Mouse (Mus musculus) liver, adult 2 months (tissue): Measurements from ENCODE around the gene Kcnh1. TPM values are rescaled to one million over a fixed set of nuclear protein-coding genes. Genes with fewer than 3 reads are reported as not detected.

Experiments
- DNase-seq: peaks from one replicate; pipeline ENCODE4 v3.0.0-alpha.2; 2011; ENCODE audit warnings: low read depth, low spot score; ENCODE audit errors: extremely low read depth
- H3K27ac ChIP-seq: fragments of 200-500 bp; replicated peaks from 2 replicates; pipeline ENCODE4 v1.5.1; 2012; ENCODE audit warnings: low read depth, mild to moderate bottlenecking, control low read depth, inconsistent platforms, low read length; ENCODE audit not compliant: insufficient read depth
- H3K27me3 ChIP-seq: fragments of 200-500 bp; 2 replicates; pipeline ENCODE4 v1.6.1; 2012; ENCODE audit warnings: mild to moderate bottlenecking, moderate library complexity, low read length, inconsistent platforms; ENCODE audit not compliant: control insufficient read depth, insufficient read depth
- H3K36me3 ChIP-seq: fragments of 200-500 bp; 2 replicates; pipeline ENCODE4 v1.6.1; 2012; ENCODE audit warnings: low read length, inconsistent platforms; ENCODE audit not compliant: control insufficient read depth, insufficient read depth
- H3K4me1 ChIP-seq: fragments of 200-500 bp; 2 replicates; pipeline ENCODE4 v1.6.1; 2011; ENCODE audit warnings: low read length; ENCODE audit not compliant: control insufficient read depth, insufficient read depth
- H3K4me3 ChIP-seq: fragments of 200-500 bp; 2 replicates; pipeline ENCODE4 v1.5.1; 2011; ENCODE audit warnings: low read depth, mild to moderate bottlenecking, control low read depth, low read length, moderate library complexity; ENCODE audit not compliant: insufficient read depth
- H3K79me2 ChIP-seq: fragments of 200-500 bp; 2 replicates; pipeline ENCODE4 v1.6.1; 2012; ENCODE audit warnings: inconsistent platforms, mild to moderate bottlenecking, low read length, moderate library complexity; ENCODE audit not compliant: control insufficient read depth, insufficient read depth
- H3K9ac ChIP-seq: fragments of 200-500 bp; 2 replicates; pipeline ENCODE4 v1.6.1; 2012; ENCODE audit warnings: low read depth, mild to moderate bottlenecking, control low read depth, inconsistent platforms, low read length
- CTCF ChIP-seq: fragments of 200-500 bp; IDR thresholded peaks from 2 replicates; pipeline ENCODE4 v1.5.1; 2011; ENCODE audit warnings: low read depth, low read length, control low read depth
- POLR2A ChIP-seq: fragments of 200-500 bp; IDR thresholded peaks from 2 replicates; pipeline ENCODE4 v1.6.1; 2011; ENCODE audit warnings: low read length, control low read depth; ENCODE audit not compliant: insufficient read depth; ENCODE audit errors: extremely low read depth
- WGBS: fragments of 180-500 bp; shearing (Covaris S2); methylation state at CpG from one replicate; pipeline ENCODE4 v1.1.7; 2018; 5-methylcytosine and 5-hydroxymethylcytosine counted together
- polyA plus RNA-seq: library from polyadenylated mRNA; depleted of rRNA; stranded (reverse); fragments of >200 nt; gene quantifications from 2 replicates; pipeline ENCODE4 v1.2.3, GENCODE M21; 2012
- total RNA-seq: library from RNA; depleted of rRNA; stranded (reverse); fragments of >200 nt; gene quantifications from 2 replicates; pipeline ENCODE4 v1.2.3, GENCODE M21; 2014

Kcnh1 gene
- total and polyA plus RNA-seq, 2 experiments, result not detected

DNA sequence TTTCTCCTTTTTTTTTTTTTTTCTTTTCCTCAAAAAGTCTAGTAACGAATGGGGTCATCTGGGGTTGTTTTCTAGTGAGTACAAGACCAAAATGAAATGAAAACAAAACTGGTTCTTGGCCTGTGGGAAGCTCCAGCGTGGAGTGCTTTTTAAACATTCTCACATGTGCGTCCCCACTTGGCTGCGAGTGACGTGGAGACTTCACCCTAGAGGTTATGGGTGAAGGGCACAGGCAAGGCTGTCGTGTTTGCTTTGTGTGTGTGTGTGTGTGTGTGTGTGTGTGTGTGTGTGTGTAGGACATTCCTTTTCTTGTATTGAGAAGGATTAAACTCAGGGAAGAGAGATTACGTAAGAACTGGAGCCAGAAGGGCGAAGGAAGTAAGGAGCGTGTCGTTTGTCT, 6.9 kb downstream of the Kcnh1 start:
- Histone ChIP-seq H3K27ac (no peak overlapping the region), H3K9ac (no peak overlapping the region), H3K79me2 (no peaks in the 10 kb centered on the region), H3K27me3 (no peaks in the 10 kb centered on the region), H3K36me3 (no peaks in the 10 kb centered on the region), H3K4me1 (no peaks in the 10 kb centered on the region), H3K4me3 (no peak overlapping the region)
- DNase-seq, result no peak
- no peak for TF ChIP-seq POLR2A
- TF ChIP-seq CTCF, result no peak
- WGBS, result 51% methylated on average over 10 of the region's 10 CpGs

DNA sequence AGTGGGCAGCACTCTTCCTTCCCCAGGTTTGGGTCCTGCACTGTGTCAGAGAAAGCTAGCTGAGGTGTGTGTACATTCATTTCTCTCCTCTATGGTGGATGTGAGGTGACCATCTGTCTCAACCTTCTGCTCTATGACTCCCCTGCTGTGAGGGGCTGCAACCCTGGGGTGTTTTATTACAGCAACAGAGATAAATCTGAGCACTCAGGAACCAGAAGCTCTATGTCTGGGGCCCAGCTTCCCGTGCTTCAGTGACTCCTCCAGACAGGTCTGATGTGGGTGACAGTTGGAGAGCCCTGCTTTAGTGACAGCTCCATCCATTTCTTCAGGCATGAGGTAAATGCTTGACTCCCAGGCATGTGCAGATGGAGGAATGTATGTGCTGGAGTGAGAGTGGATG, 12.4 kb downstream of the Kcnh1 start:
- no peak for DNase-seq
- Histone ChIP-seq H3K79me2 (no peaks in the 10 kb centered on the region), H3K27ac (no peak overlapping the region), H3K4me3 (no peak overlapping the region), H3K4me1 (no peaks in the 10 kb centered on the region), H3K9ac (no peak overlapping the region), H3K27me3 (no peaks in the 10 kb centered on the region), H3K36me3 (no peaks in the 10 kb centered on the region)
- WGBS, result 12% methylated on average over 1 of the region's 1 CpGs
- TF ChIP-seq CTCF (no peak), POLR2A (no peak)

DNA sequence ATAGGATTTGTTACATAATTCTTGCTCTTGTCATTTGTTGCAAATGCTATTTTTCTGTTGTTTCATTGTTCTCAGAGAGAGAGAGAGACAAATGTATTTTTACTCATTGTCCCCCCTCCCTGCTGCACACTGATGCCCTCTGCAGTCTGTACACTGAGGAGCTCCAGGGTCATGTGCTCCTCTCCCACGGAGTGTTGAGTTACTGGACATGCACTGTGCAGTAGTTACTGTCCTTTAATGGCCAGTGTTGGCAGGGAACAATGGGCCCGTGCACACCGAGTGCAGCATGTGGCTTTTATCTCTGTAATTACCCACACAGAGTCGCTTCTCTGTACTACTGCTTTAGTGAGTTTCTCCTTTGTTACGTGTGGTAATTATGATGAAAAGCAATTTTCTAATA, 17.4 kb downstream of the Kcnh1 start:
- 69% methylated on average over 5 of the region's 5 CpGs for WGBS
- Histone ChIP-seq H3K36me3 (no peaks in the 10 kb centered on the region), H3K4me3 (no peak overlapping the region), H3K27me3 (no peaks in the 10 kb centered on the region), H3K27ac (no peak overlapping the region), H3K4me1 (no peaks in the 10 kb centered on the region), H3K9ac (no peak overlapping the region), H3K79me2 (no peaks in the 10 kb centered on the region)
- no peak for DNase-seq
- TF ChIP-seq CTCF, result no peak
- no peak for TF ChIP-seq POLR2A

DNA sequence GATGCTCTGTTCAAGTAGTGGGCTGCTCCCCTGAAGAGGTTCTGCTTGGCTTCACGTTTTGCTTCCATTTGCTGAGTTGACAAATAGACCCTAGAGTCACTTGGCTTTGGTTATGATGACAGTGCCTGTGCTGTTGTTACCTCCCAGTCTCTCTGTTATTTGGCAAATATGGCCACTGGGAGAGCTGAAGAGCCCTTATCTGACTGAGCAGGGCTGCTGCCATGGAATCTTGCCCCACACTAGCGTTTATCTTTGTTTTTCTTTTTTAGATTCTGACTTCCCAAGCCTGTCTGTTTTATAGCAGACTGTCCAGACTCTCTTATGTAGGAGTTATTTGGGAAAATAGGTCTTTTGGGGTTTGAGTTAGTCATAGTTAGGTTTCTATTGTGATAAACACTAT, 21.9 kb downstream of the Kcnh1 start:
- Histone ChIP-seq H3K79me2 (no peaks in the 10 kb centered on the region), H3K9ac (no peak overlapping the region), H3K4me3 (no peak overlapping the region), H3K27me3 (no peaks in the 10 kb centered on the region), H3K36me3 (no peaks in the 10 kb centered on the region), H3K27ac (no peak overlapping the region), H3K4me1 (no peaks in the 10 kb centered on the region)
- WGBS, result 53% methylated on average over 2 of the region's 2 CpGs
- no peak for DNase-seq
- TF ChIP-seq CTCF (no peak), POLR2A (no peak)

DNA sequence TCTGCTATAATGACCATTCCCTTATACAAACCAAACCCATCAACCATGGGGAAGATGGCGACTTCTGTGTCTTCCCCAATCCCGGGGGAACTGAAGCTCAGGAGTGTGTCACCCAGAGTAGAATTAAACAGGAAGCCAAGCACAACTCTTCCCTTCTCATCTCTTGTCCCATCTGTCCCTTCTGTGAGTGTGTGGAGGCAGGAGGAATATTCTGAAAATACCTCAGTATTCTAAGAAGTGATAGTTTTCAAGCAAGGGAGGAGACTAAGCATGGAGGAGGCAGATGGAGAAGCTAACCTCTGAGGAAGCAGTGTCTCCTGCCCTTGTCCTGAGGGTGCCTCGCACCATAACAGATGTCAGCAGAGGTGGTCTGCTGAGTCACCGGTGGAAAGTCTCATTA, 24.1 kb downstream of the Kcnh1 start:
- H3K4me3 ChIP-seq, result no peak overlapping the region
- no peaks in the 10 kb centered on the region for H3K79me2 ChIP-seq
- WGBS, result 92% methylated on average over 4 of the region's 4 CpGs
- H3K27me3 ChIP-seq, result no peaks in the 10 kb centered on the region
- no peaks in the 10 kb centered on the region for H3K36me3 ChIP-seq
- no peak for DNase-seq
- TF ChIP-seq POLR2A (no peak), CTCF (no peak)
- H3K9ac ChIP-seq, result no peak overlapping the region
- H3K27ac ChIP-seq, result no peak overlapping the region
- H3K4me1 ChIP-seq, result no peaks in the 10 kb centered on the region

DNA sequence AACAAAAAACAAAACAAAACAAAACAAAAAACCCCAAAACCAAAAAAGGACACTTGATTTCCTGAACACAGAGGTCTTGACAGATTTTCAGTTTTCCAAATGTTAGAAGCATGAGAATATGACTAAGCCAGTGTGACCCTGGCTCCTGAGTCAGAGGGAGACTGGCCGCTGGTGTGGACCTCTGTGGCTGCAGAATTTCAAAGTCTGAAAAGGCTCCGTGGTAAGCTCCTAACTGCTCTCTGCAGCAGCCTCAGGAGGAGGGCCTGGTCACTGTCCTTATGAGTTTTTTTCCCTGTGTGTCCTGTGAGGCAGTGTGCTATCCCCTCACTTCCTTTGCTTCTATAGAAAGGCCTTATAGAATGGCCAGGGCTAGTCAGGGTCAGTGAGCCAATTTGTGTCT, 29.6 kb downstream of the Kcnh1 start:
- no peak for TF ChIP-seq POLR2A
- H3K27ac ChIP-seq, result no peak overlapping the region
- H3K27me3 ChIP-seq, result no peaks in the 10 kb centered on the region
- DNase-seq, result no peak
- no peaks in the 10 kb centered on the region for H3K36me3 ChIP-seq
- 70% methylated on average over 2 of the region's 2 CpGs for WGBS
- H3K9ac ChIP-seq, result no peak overlapping the region
- H3K4me1 ChIP-seq, result no peaks in the 10 kb centered on the region
- H3K4me3 ChIP-seq, result no peak overlapping the region
- no peaks in the 10 kb centered on the region for H3K79me2 ChIP-seq
